Mouse (Mus musculus): ENCODE data around the gene Stxbp4.

Gene Stxbp4

DNA sequence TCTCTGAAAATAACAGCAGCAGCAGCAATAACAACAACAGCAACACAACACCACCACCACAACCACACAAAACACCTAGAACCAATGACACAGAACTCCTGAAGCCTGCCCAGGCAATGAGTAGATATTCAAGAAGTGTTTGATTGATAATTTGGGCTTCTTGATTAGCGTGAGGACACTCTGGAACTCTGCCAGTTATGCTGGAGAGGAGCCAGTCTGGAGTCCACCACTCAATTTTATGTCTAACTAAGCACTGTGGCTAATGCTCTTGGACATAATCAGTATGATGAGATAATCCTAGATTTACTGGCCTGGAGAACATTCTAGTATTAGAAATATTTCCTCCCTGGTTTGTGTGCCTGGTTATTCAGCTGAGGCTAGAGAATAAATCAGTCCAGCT is 156.1 kb downstream of the Stxbp4 start:
- in situ Hi-C loops (cut with MboI, MseI): loop anchor here (10.0 kb wide), 1 partner anchor 463 kb away; no protein-coding TSS in a partner anchor

DNA sequence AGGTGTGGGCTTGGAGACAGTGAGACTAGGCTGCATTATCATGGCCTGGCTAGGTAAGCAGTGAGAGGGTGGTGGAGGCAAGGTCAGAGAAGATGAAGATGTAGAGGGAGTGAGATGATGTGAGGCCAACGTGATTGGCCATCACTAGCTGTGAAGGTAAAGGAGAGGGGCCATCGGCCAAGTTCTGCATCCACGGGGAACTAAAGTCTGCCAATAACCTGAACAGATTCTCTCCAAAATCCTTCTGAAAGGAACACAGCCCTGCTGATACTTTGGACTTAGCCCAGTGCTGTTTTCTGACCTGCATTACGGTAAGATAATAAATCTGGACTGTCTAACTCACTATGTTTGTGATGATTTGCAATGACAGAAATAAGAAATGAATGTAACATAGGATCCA is 167.6 kb downstream of the Stxbp4 start:
- in situ Hi-C loops (cut with MboI, MseI): no loop called here

DNA sequence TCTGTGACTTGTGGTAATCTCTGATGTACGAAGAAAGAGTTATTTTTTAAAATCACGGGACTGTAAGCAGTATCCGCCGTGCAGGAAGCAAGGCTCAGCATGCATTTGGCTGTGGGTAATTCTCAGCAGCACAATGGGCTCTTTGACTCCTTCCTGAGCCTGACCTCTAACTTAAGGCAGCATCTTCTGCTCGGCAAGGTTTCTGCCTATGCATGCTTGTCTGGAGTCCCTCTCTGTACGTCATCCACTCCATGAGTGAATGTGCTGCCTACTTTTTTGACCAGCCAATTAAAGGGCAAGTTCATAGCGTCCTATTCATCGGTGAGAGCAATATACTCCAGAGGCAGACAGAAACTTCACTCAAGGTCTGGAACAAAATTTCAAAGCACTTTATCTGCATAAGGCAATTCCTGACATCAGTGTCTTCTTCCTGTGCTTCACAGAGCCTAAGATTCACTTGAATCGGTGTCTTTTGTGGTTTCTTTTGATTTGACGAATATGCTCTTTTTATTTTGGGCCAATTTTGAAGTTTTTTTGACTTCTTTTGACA is 173.8 kb downstream of the Stxbp4 start:
- in situ Hi-C loops (cut with MboI, MseI): no loop called here

DNA sequence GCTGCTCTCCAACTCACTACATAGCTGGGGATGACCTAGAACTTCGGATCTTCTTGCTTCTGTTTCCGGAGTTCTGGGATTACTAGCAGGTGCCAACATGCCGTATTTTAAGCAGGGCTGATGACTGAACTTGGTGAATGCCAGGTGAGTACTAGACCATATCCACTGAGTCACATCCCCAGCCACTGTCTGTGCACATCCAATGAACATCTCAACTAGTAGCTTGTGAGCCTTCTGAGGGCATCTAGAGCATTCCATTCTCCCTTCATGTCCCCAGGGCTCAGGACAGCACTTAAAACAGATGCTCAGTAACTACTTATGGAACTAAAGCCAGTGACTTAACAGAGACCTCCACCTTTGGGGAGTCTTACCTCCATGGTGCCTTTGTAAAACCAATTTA is 177.4 kb downstream of the Stxbp4 start:
- in situ Hi-C loops (cut with MboI, MseI): no loop called here

DNA sequence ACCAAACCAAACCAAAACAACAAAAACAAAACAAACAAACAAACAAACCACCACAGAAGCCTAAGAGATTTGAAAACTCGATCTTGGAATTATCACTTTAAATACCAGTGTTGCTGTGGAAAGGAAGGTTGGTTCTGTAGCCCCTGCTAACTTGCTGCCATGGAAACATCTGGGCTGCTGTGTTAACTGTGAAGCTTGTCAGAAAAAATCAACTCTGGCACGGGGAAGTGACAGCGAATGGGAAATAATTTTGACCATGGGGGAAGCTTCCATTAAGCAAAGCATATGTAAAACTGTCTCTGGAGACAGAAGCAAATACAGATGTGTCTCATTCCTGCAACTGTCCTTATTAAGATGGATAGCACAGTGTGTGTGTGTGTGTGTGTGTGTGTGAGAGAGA is 185.8 kb downstream of the Stxbp4 start:
- in situ Hi-C loops (cut with MboI, MseI): no loop called here

DNA sequence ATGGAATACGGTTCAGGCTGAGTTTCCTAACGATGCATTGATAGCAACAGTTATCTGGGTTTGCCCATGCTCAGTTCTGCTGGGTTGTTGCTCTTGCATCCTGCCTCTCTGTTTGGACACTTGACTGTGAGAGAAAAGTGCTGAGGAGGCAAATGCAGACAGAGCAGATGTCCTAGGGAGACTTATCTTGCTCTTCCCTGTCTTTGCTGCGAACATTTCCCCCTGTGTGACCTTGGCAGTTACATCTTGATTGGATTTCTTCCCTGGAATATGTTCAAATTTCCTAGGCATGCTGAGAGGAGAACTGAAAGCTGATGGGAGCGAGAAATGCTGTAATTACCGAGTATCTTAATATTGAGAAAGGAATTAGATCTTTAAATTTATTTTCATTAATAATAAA is 186.4 kb downstream of the Stxbp4 start:
- in situ Hi-C loops (cut with MboI, MseI): no loop called here

DNA sequence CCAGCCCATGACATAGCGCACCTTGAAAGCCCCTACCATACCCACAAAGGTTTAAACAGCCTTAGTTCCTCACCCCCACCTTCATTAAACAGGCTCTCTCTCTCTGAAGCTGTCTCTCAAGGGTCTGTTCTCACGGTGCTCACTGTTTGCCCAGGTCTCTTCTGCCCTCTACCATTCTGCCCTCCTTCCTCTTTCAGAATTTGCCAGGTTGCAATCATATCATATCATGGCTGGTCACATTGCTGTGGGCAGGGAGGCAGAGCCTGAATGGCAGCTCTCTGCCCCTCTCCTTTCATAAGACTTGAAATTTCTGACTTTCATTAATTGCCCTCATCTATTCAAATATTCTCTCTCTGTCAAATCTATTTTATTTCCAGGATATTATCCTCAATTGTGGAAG is 195.4 kb downstream of the Stxbp4 start:
- in situ Hi-C loops (cut with MboI, MseI): no loop called here

DNA sequence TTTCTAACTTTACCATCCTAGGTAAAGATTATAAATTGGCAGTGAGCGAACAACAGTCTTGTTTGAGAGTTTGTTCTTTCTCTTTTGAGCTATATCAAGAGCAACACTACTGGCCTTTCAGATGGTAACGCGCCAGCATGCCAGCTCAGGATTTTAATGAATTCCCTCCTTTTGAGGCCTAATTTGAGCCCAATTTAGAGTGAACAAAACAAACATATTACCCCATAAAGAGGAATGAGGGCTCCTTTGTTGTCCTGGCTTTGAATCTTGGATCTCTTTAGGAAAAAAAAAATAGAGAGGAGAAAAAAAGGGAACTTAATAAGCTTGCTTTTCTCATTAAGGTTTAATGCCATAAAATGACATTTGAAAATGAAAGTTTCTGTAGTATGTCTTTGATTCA is 197.0 kb downstream of the Stxbp4 start:
- in situ Hi-C loops (cut with MboI, MseI): no loop called here

DNA sequence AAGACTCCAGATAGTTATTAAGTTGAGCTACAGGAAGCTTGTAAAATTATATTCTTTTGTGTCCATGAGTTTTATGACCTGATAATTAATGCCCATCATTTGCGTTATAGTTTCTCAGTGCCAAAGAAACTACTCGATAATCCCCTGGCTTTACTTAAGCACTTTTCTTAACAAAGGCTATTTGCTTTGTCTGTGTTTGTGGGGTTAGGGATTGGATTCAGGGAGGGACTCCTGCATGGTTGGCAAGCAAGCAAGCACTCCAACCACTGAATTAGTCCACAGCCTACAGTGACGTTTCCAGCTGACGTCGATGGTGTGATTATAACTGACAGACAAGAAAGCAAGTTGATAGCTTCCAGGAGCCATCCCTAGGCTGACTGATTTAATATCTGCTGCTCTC is 199.1 kb downstream of the Stxbp4 start:
- in situ Hi-C loops (cut with MboI, MseI): no loop called here
